Mouse (Mus musculus): ENCODE data around the gene Fezf1.

Fezf1 gene

GRCm38 (mm10) chr6:23248313-23249052 is at the start of gene Fezf1:
Fezf1 (minus strand) TSS chr6:23248362.
- no peak for DNase-seq

GRCm38 (mm10) chr6:23294685-23295084 is 46.5 kb upstream of the Fezf1 start:
- no peak for DNase-seq

GRCm38 (mm10) chr6:23288752-23289151 is 40.6 kb upstream of the Fezf1 start:
- no peak for DNase-seq

- no peak for DNase-seq
Measured at GRCm38 (mm10) chr6:23281514-23281820, 33.3 kb upstream of the Fezf1 start.

- DNase-seq = no peak
Measured at GRCm38 (mm10) chr6:23280811-23281513, 32.8 kb upstream of the Fezf1 start.

- DNase-seq = no peak
Measured at GRCm38 (mm10) chr6:23273483-23273882, 25.3 kb upstream of the Fezf1 start.

GRCm38 (mm10) chr6:23272979-23273378 is 24.8 kb upstream of the Fezf1 start:
- DNase-seq = no peak

- no peak for DNase-seq
Measured at GRCm38 (mm10) chr6:23272542-23272941, 24.4 kb upstream of the Fezf1 start.

GRCm38 (mm10) chr6:23260738-23261050 is 12.5 kb upstream of the Fezf1 start:
- no peak for DNase-seq

GRCm38 (mm10) chr6:23260016-23260737 is 12.0 kb upstream of the Fezf1 start:
- no peak for DNase-seq

- no peak for DNase-seq
Measured at GRCm38 (mm10) chr6:23257981-23258380, 9.8 kb upstream of the Fezf1 start.

- DNase-seq = no peak
Measured at GRCm38 (mm10) chr6:23255161-23255560, 7.0 kb upstream of the Fezf1 start.

GRCm38 (mm10) chr6:23254644-23255043 is 6.5 kb upstream of the Fezf1 start:
- DNase-seq = no peak

- no peak for DNase-seq
Measured at GRCm38 (mm10) chr6:23253353-23254311, 5.5 kb upstream of the Fezf1 start.

- DNase-seq = no peak
Measured at GRCm38 (mm10) chr6:23252196-23253135, 4.3 kb upstream of the Fezf1 start.

- DNase-seq = no peak
Measured at GRCm38 (mm10) chr6:23251431-23251830, 3.3 kb upstream of the Fezf1 start.

GRCm38 (mm10) chr6:23250288-23250955 is 2.3 kb upstream of the Fezf1 start:
- no peak for DNase-seq

- no peak for DNase-seq
Measured at GRCm38 (mm10) chr6:23249616-23250287, 1.6 kb upstream of the Fezf1 start.

- no peak for DNase-seq
Measured at GRCm38 (mm10) chr6:23249053-23249401, 865 bp upstream of the Fezf1 start.

- DNase-seq = no peak
Measured at GRCm38 (mm10) chr6:23247512-23248312, 450 bp downstream of the Fezf1 start.

Data from liver (tissue).